Mouse (Mus musculus) embryonic fibroblast, embryonic 13.5 days (primary cell): ENCODE results near the gene Ctrl. TPM values are rescaled to one million over a fixed set of nuclear protein-coding genes. Genes with fewer than 3 reads are reported as not detected.
A peak's percentile ranks its signal among the peaks of the same experiment; 100 is the strongest.

ENCODE experiments used
- H3K27ac ChIP-seq: 2 replicates; pipeline ENCODE4 v1.5.1; 2012; ENCODE audit warnings: low read length, control low read depth, inconsistent platforms; ENCODE audit not compliant: insufficient read depth
- H3K4me1 ChIP-seq: 2 replicates; pipeline ENCODE4 v1.6.1; 2011; ENCODE audit warnings: low read length; ENCODE audit not compliant: control insufficient read depth, insufficient read depth
- H3K4me3 ChIP-seq: 2 replicates; pipeline ENCODE4 v1.5.1; 2011; ENCODE audit warnings: mild to moderate bottlenecking, control low read depth, low read length; ENCODE audit not compliant: insufficient read depth
- CTCF ChIP-seq: IDR thresholded peaks from 2 replicates; pipeline ENCODE4 v1.5.1; 2011; ENCODE audit warnings: mild to moderate bottlenecking, control low read depth, low read length, moderate library complexity, borderline replicate concordance; ENCODE audit not compliant: insufficient read depth
- POLR2A ChIP-seq: IDR thresholded peaks from 2 replicates; pipeline ENCODE4 v1.6.1; 2011; ENCODE audit warnings: low read depth, mild to moderate bottlenecking, control low read depth, low read length, moderate library complexity
- polyA plus RNA-seq: library from polyadenylated mRNA; stranded (reverse); fragments of >200 nt; gene quantifications from 2 replicates; pipeline ENCODE4 v1.2.4, GENCODE M21; 2011; ENCODE audit warnings: low read depth; ENCODE audit not compliant: missing spikeins, insufficient read length

Gene Ctrl
- polyA plus RNA-seq, 1 experiment, result not detected

DNA sequence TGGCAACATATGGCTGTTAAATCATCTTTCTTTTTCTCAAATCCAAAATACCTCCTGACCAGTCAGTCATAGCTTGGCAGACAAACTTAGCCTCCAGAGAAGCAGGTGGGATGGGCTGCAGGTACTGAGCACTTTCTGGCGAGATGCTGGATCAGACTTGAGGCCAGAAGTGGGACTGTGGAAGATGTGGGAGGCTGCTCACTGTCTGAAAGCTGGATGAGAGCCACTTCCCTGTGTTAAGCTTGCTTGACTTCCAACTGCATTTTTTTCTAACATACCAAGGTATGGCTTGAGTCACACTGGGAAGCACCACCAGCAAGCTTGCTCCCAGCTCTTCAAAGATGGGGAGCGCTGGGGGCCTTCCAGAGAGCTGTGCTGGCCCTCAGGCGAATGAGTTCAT is 8.5 kb downstream of the Ctrl start:
- TF ChIP-seq CTCF, result no peak
- no peak for TF ChIP-seq POLR2A
- no peak overlapping the region for H3K4me3 ChIP-seq
- H3K4me1 ChIP-seq, result no peaks in the 10 kb centered on the region
- no peak overlapping the region for H3K27ac ChIP-seq

DNA sequence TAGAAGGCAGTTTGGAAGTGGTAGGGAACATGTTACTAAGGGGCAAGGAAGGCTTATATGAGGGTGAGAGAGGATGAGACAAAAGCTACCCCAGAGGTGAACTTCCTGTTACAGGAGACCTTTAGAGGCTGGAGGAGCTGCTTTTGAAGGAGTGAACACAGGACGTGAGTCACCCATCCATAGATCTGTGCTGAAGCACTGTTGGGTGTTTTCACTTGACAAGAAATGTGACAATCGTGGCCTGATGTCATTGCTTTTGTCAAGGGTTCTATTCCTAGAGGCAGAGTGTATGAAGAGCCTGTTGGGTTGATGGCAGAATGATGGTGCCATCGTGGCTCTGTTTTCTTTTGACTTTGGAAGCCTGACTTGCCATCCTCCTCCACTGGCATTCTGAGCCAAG is 14.3 kb downstream of the Ctrl start:
- Histone ChIP-seq H3K4me1 (no peaks in the 10 kb centered on the region), H3K27ac (no peak overlapping the region), H3K4me3 (no peak overlapping the region)
- TF ChIP-seq CTCF, result no peak
- no peak for TF ChIP-seq POLR2A

DNA sequence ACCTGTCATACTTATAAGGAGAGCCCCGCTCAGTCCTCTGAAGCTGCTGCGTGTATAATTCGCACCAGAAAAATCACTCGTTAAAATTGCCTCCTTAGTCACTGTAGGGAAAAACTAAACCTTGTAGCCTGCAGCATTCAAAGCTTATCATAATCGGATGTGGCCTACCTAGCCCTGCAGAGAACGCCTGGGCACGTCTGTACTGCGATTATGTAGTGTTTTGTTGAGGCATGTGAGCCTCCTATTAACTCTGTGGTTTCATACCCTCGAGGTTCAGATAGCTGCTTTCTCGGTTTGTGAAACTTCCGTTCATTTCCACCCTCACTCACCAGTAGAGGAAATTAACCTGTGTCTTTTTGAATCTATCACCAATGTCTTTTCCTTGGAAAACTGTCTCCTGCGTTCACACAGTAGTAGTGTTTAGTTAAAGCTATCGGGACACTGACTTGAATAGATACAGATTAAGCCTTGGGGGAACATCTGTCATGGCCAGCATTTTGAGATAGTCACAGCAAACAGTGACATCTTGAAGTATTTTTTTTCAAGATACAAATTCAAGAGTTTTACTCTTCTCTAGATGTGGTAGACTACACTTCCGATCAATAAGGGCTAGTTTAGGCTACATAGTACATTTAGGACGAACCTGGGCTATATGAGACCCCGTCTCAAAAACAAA is 32.6 kb downstream of the Ctrl start:
- Histone ChIP-seq H3K27ac (peak overlapping the region; percentile 56), H3K4me1 (peaks cover 4% of the 10 kb centered on the region), H3K4me3 (peak overlapping the region; percentile 96)
- TF ChIP-seq CTCF (no peak), POLR2A (no peak; the same call in none of the 2 replicates)

DNA sequence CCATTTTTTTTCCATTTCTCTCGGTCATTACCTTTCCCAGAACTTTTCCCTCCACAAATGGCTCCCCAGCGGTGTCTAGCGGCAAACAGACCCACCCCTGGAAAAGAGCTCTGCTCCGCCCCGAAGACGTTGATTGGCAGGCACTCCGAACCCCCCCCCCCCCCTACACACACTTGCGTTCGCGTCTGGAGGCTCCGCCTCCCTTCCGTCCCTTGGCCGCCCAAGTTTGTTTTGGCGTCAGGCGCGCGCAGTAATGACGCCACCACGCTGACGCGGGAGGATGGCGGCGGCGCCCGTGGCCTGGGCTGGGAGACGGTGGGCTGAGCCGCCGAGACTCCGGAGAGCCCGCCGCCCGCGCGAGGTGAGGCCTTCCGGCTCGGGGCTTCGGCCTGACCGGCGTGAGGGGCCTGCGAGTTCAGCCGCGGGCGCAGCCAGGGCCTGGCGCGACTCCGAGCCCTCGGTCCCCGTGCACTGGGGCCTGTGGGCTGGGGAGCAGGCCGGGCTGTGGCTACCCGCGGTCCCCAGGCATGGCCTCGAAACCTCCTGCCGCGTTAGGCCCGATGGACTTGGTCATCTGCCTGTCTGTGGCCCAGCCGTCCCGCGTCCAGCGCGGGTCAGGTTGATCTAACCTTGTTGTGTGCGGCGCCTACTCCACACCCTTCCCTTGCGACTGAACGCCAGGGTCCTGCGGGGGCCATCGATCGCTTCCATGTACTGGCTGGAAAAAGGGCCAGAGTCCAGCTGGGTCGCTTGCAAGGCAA is 33.3 kb downstream of the Ctrl start, which contains the start of gene Pskh1:
Pskh1 (plus strand) TSS at position 262 of the 761 bp plus-strand sequence.
- Histone ChIP-seq H3K4me3 (peak within 1 kb of the TSS; percentile 96), H3K27ac (peak within 1 kb of the TSS; percentile 56), H3K4me1 (peaks cover 4% of the 10 kb centered on the region)
- TF ChIP-seq CTCF, result no peak
- peak; percentile 85 for TF ChIP-seq POLR2A

DNA sequence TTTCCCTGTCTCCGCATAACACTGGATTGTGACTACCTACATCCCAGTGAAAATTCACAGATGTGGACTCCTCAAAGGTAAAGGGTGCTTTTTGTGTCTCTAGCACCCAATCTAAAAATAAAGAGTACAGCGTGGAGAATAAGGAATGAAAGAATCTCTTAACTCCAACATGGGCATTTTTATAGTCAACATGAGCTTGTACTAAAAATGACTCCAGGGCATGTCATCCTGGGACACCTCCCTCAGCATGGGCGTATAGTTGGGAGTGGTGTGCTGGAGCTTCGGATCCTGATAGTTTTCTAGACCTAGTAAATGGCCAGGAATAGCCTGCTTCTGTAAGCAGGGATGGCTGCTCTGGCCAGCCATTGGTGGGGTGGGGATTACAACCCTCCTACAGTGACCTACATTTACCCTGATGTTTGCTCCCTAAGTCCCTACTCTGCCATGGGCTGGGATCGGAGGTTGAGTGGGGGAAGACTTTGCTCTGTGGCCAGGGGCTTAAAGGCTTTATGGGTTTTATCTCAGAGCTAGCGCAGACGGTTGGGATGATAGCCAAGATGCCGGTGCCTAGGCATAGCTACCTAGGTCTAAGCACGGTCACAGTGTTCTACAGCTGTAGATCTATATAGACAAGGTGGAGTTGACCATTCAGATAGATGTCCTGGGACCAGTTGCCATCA is 35.7 kb downstream of the Ctrl start:
- no peak for TF ChIP-seq CTCF
- TF ChIP-seq POLR2A, result no peak
- H3K27ac ChIP-seq, result no peak overlapping the region
- no peak overlapping the region for H3K4me3 ChIP-seq
- H3K4me1 ChIP-seq, result peaks cover 4% of the 10 kb centered on the region

DNA sequence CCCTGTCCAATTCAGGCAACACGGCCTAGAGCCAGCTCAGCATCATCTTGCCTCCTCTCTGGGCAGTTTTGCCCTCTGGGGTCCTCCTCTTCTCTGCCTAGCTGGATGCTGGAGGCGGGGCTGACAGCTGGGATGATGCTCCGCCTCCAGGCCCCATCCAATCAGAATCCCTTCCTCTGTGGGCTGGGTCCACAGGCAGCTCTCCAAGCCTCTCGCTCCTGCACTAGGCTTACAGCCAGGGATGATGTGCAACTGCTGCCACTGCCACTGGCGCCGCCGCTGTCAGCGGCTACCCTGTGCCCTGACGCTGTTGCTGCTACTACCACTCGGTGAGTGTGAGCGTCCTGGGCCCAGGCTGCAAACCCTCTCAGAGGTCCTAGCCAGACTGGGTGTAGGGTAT is 40.3 kb downstream of the Ctrl start, which contains the start of gene Nrn1l:
Nrn1l (plus strand) TSS at position 229 of the 400 bp plus-strand sequence.
- TF ChIP-seq CTCF (no peak), POLR2A (no peak)
- Histone ChIP-seq H3K4me3 (no peak within 1 kb of the TSS), H3K27ac (no peak within 1 kb of the TSS), H3K4me1 (no peaks in the 10 kb centered on the region)

DNA sequence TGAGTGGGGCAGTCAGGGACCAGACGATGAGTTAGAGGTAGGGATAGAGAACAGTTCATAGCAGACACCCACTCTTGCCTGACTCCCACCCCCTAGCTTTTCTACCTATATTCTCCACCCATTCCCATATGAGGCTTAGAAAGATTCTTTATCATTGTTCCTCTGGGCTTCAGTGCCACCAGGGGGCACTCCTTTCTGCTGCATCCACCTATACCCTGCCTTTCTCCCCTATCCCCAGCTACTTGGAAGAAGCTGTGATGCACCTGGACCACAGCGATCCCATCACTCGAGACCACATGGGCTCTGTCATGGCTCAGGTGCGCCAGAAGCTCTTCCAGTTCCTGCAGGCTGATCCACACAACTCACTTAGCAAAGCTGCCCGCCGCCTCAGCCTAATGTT is 41.2 kb downstream of the Ctrl start:
- H3K4me1 ChIP-seq, result no peaks in the 10 kb centered on the region
- TF ChIP-seq POLR2A (no peak), CTCF (no peak)
- no peak overlapping the region for H3K4me3 ChIP-seq
- H3K27ac ChIP-seq, result no peak overlapping the region

DNA sequence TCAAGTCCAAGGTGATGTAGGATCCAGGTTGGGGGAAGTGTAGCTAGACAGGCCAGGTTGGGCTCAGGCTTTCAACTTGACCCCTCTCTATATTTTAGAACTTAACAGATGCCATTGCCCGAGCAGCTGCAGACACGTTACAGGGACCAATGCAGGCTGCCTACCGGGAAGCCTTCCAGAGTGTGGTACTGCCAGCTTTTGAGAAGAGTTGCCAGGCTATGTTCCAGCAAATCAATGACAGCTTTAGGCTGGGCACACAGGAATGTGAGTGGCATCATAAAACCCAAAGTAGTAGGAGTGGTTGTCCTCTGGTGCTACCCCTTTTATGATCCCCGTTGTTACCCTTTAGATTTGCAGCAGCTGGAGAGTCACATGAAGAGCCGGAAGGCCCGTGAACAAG is 42.8 kb downstream of the Ctrl start:
- no peak for TF ChIP-seq POLR2A
- Histone ChIP-seq H3K4me3 (no peak overlapping the region), H3K4me1 (no peaks in the 10 kb centered on the region), H3K27ac (no peak overlapping the region)

DNA sequence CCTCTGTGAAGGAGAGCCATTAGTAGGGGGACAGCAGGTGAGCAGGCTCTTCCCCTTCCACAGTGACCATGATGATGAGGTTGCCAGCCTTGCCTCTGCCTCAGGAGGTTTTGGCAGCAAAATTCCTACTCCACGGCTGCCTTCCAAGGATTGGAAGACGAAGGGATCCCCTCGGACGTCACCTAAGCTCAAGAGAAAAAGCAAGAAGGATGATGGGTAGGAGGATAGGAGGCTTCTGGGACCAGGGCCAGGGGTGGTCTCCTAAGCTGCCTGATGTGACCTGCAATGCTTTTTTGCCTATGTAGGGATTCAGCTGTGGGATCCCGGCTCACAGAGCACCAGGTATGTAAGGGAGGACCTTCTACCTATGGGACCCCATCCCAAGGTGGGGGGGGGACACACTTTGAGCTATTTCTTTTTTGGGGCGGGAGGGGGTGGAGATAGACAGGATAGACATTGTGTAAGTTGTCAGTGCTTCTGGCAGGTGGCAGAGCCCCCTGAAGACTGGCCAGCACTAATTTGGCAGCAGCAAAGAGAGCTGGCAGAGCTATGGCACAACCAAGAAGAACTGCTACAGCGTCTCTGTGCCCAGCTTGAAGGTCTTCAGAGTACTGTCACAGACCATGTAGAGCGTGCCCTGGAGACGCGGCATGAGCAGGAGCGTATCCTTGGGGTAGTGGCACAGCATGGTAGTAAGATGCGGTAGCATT is 43.8 kb downstream of the Ctrl start:
- no peak overlapping the region for H3K4me3 ChIP-seq
- TF ChIP-seq POLR2A, result no peak
- no peak for TF ChIP-seq CTCF
- H3K4me1 ChIP-seq, result no peaks in the 10 kb centered on the region
- no peak overlapping the region for H3K27ac ChIP-seq

Other genes starting within 250 kb of the Ctrl start
- 0.42 and 0.58 TPM in 2 replicates for gene Carmil2, start 247.6 kb downstream of the Ctrl start, polyA plus RNA-seq
- gene Acd, start 232.8 kb downstream of the Ctrl start, polyA plus RNA-seq, result 24.6 and 26.5 TPM in 2 replicates
- 7.9 and 15.8 TPM in 2 replicates for gene Pard6a, start 232.7 kb downstream of the Ctrl start, polyA plus RNA-seq
- not detected in 2 replicates for gene 4933405L10Rik, start 226.2 kb downstream of the Ctrl start, polyA plus RNA-seq
- gene Enkd1, start 225.7 kb downstream of the Ctrl start, polyA plus RNA-seq, result 5.9 and 9.1 TPM in 2 replicates
- 4.7 and 5.6 TPM in 2 replicates for gene Gfod2, start 175.2 kb downstream of the Ctrl start, polyA plus RNA-seq
- gene Ranbp10, start 106.5 kb downstream of the Ctrl start, polyA plus RNA-seq, result 18.4 and 18.6 TPM in 2 replicates
- not detected in 2 replicates for gene Tsnaxip1, start 106.1 kb downstream of the Ctrl start, polyA plus RNA-seq
- 35.4 and 40.3 TPM in 2 replicates for gene Cenpt, start 80.6 kb downstream of the Ctrl start, polyA plus RNA-seq
- gene Thap11, start 78.7 kb downstream of the Ctrl start, polyA plus RNA-seq, result 22.1 and 22.6 TPM in 2 replicates
- 90.4 and 119 TPM in 2 replicates for gene Nutf2, start 73.3 kb downstream of the Ctrl start, polyA plus RNA-seq
- 45.5 and 51.8 TPM in 2 replicates for gene Edc4, start 53.0 kb downstream of the Ctrl start, polyA plus RNA-seq
- 1.1 and 1.2 TPM in 2 replicates for gene Nrn1l, start 40.3 kb downstream of the Ctrl start, polyA plus RNA-seq
- 28.9 and 30.5 TPM in 2 replicates for gene Pskh1, start 33.4 kb downstream of the Ctrl start, polyA plus RNA-seq
- gene Psmb10, start 4.6 kb upstream of the Ctrl start, polyA plus RNA-seq, result 27.1 and 30.5 TPM in 2 replicates
- gene Lcat, start 9.5 kb upstream of the Ctrl start, polyA plus RNA-seq, result 2.3 and 3.9 TPM in 2 replicates
- 60.2 and 82.1 TPM in 2 replicates for gene Slc12a4, start 32.2 kb upstream of the Ctrl start, polyA plus RNA-seq
- not detected in 2 replicates for gene Dpep3, start 45.6 kb upstream of the Ctrl start, polyA plus RNA-seq
- gene Dus2, start 57.5 kb upstream of the Ctrl start, polyA plus RNA-seq, result 13.4 and 17.4 TPM in 2 replicates
- not detected in 2 replicates for gene Dpep2nb, start 72.1 kb upstream of the Ctrl start, polyA plus RNA-seq
- gene Ddx28, start 78.0 kb upstream of the Ctrl start, polyA plus RNA-seq, result 7.3 and 8.8 TPM in 2 replicates
- gene Nfatc3, start 125.0 kb upstream of the Ctrl start, polyA plus RNA-seq, result 69.6 and 78.6 TPM in 2 replicates
- gene Esrp2, start 203.1 kb upstream of the Ctrl start, polyA plus RNA-seq, result 2.1 and 3.9 TPM in 2 replicates
- gene Pla2g15, start 216.5 kb upstream of the Ctrl start, polyA plus RNA-seq, result 30.0 and 40.9 TPM in 2 replicates
- 57.4 and 59.3 TPM in 2 replicates for gene Slc7a6, start 235.0 kb upstream of the Ctrl start, polyA plus RNA-seq